Mouse (Mus musculus) ES-Bruce4 (cell line): Measurements from ENCODE around the gene Arl4c.

Experiments
- CTCF ChIP-seq: IDR thresholded peaks from one replicate; pipeline ENCODE4 v1.8.1; 2011; ENCODE audit warnings: low read depth, low read length
- POLR2A ChIP-seq: IDR thresholded peaks from one replicate; pipeline ENCODE4 v1.8.1; 2011; ENCODE audit warnings: low read length; ENCODE audit not compliant: insufficient read depth

DNA sequence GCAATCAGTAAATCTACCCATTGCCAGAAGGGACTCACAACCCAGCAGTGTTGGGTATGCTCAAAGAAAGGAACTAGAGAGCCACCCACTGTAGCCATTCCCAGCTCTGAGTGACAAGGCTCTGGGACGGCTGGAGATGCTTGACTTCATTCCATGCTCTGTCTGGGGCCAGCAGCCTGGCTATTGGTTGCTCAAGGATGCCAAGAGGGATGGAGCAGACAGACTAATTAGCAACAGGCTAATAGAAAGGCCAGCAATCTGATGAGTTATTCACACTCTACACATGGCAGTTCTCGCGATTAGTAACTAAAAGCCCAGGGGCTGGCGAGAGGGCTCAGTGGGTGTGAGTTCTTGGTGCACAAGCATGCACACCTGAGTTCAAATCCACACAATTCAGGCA lies 5.6 kb downstream of the Arl4c start:
- TF ChIP-seq CTCF (no peak), POLR2A (no peak)
